In the genomic region with DNA sequence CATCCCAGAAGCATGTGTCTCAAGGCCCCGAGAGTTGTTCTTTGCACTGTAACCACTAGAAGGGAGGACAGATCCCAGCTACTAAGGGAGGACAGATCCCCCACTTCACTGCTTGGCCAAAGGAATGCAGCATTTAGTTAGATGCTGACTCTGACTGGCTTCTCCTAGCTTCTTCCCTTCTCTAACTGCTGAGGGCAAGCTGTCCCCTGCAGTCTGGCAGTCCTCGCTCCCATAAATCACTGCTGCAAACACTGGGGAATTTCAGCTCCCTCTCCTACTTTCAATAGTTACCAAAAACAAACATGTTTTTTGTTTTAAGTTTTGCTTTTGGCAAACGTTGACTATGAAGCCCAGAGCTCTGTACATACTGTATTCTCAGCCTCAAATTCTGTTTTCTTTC, we compare ENCODE assay signal across 14 mouse cellular contexts. TPM values are rescaled to one million over a fixed set of nuclear protein-coding genes. Genes with fewer than 3 reads are reported as not detected.
"Had no signal": no experiment of that assay in that cellular context is flagged by ENCODE, and none has a peak within 500 bp of the region (broad histone marks: within the 10 kb centered on the region; RNA-seq: fewer than 3 reads in every experiment).

No protein-coding gene starts in this region.

- ATAC-seq: intestine, embryonic 15.5 days; midbrain, embryonic 16.5 days had no signal

- H3K4me1 ChIP-seq: intestine, embryonic 15.5 days; limb, embryonic 13.5 days; midbrain, embryonic 12.5 days; neural tube, embryonic 13.5 days; stomach, embryonic 15.5 days had no signal

- H3K4me3 ChIP-seq: intestine, embryonic 15.5 days; limb, embryonic 13.5 days; midbrain, embryonic 12.5 days; neural tube, embryonic 13.5 days; stomach, embryonic 15.5 days had no signal

- H3K36me3 ChIP-seq: intestine, embryonic 15.5 days; limb, embryonic 13.5 days; midbrain, embryonic 12.5 days; neural tube, embryonic 13.5 days; stomach, embryonic 15.5 days had no signal

- DNase-seq: left cerebral cortex, postnatal 4 days; lung, adult 18-20 months; retina, postnatal 1 day; right cerebral cortex, postnatal 4 days; thymus, adult 18-20 months; thymus, postnatal 14 days had no signal

- H3K4me2 ChIP-seq: intestine, embryonic 15.5 days; limb, embryonic 13.5 days; midbrain, embryonic 12.5 days; neural tube, embryonic 13.5 days; stomach, embryonic 15.5 days had no signal

- H3K27me3 ChIP-seq: intestine, embryonic 15.5 days; limb, embryonic 13.5 days; midbrain, embryonic 12.5 days; neural tube, embryonic 13.5 days; stomach, embryonic 15.5 days had no signal

- H3K9ac ChIP-seq: intestine, embryonic 15.5 days; limb, embryonic 13.5 days; liver, embryonic 14.5 days; midbrain, embryonic 12.5 days; neural tube, embryonic 13.5 days; stomach, embryonic 15.5 days had no signal

- H3K9me3 ChIP-seq: intestine, embryonic 15.5 days; limb, embryonic 13.5 days; midbrain, embryonic 12.5 days; neural tube, embryonic 13.5 days; stomach, embryonic 15.5 days had no signal

- H3K27ac ChIP-seq: intestine, embryonic 15.5 days; limb, embryonic 13.5 days; liver, embryonic 14.5 days; midbrain, embryonic 12.5 days; neural tube, embryonic 13.5 days; stomach, embryonic 15.5 days had no signal

RNA-seq across cellular contexts. Expression of a gene that starts 22.5 kb away (rescaled TPM):
- polyA plus RNA-seq: liver, adult 2 months had no signal
